Mouse (Mus musculus) kidney, adult 2 months (tissue): ENCODE data around the gene Kat2b. TPM values are rescaled to one million over a fixed set of nuclear protein-coding genes. Genes with fewer than 3 reads are reported as not detected.

ENCODE experiments used
- DNase-seq: peaks from one replicate; pipeline ENCODE4 v3.0.0; 2021
- H3K27ac ChIP-seq: fragments of 200-500 bp; 2 replicates; pipeline ENCODE4 v1.5.1; 2012; ENCODE audit warnings: low read depth, low read length, control low read depth, inconsistent platforms; ENCODE audit not compliant: insufficient read depth
- H3K27me3 ChIP-seq: fragments of 200-500 bp; replicated peaks from 2 replicates; pipeline ENCODE4 v1.6.1; 2012; ENCODE audit warnings: mild to moderate bottlenecking, moderate library complexity, low read length, inconsistent platforms; ENCODE audit not compliant: control insufficient read depth, insufficient read depth
- H3K36me3 ChIP-seq: fragments of 200-500 bp; 2 replicates; pipeline ENCODE4 v1.6.1; 2012; ENCODE audit warnings: mild to moderate bottlenecking, moderate library complexity, low read length, inconsistent platforms; ENCODE audit not compliant: control insufficient read depth, insufficient read depth
- H3K4me1 ChIP-seq: fragments of 200-500 bp; 2 replicates; pipeline ENCODE4 v1.6.1; 2011; ENCODE audit warnings: low read length; ENCODE audit not compliant: control insufficient read depth, insufficient read depth
- H3K4me3 ChIP-seq: fragments of 200-500 bp; 2 replicates; pipeline ENCODE4 v1.5.1; 2011; ENCODE audit warnings: mild to moderate bottlenecking, low read depth, low read length, control low read depth; ENCODE audit not compliant: insufficient read depth
- CTCF ChIP-seq: fragments of 200-500 bp; conservative IDR thresholded peaks from 2 replicates; pipeline ENCODE4 v1.5.1; 2011; ENCODE audit warnings: low read depth, mild to moderate bottlenecking, control low read depth, low read length, moderate library complexity, mixed read lengths; ENCODE audit not compliant: insufficient read depth, insufficient read length
- POLR2A ChIP-seq: fragments of 200-500 bp; IDR thresholded peaks from one replicate; pipeline ENCODE4 v1.6.1; 2011; ENCODE audit warnings: low read depth, low read length, control low read depth
- WGBS: fragments of 180-500 bp; shearing (Covaris S2); methylation state at CpG from one replicate; pipeline ENCODE4 v1.1.7; 2018; 5-methylcytosine and 5-hydroxymethylcytosine counted together
- polyA plus RNA-seq: library from polyadenylated mRNA; depleted of rRNA; stranded (reverse); fragments of >200 nt; gene quantifications from 2 replicates; pipeline ENCODE4 v1.2.3, GENCODE M21; 2012

Kat2b gene
- polyA plus RNA-seq, 1 experiment = 15.5 TPM

DNA sequence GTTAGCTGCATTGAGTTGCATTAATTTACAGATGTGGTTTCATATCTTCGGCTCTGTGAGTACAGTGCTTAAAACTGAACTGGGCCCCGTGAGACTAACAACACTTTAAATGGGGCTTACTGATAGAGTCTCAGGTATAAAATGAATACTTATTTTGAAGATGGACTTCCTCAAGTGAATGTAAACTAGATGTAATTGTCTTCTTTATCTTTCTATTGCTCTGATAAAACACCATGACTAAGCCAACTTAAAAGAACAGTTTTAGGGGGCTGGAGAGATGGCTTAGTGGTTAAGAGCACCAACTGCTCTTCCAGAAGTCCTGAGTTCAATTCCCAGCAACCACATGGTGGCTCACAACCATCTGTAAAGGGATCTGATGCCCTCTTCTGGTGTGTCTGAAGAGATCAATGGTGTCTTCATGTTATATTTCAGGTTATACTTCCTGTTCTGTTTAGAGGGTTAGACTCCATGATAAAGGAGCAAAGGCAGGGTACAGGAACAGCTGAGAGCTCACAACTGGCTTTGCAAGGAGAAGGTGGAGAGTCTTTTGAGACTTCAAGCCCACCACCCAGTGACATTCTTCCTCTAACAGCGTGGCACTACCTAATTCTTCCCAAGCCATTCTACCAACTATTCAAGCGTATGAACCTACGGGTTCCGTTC is 50.8 kb downstream of the Kat2b start:
- H3K36me3 ChIP-seq = no peaks in the 10 kb centered on the region
- H3K4me1 ChIP-seq = no peaks in the 10 kb centered on the region
- no peak for DNase-seq
- no peak for TF ChIP-seq CTCF
- no peak for TF ChIP-seq POLR2A
- H3K27ac ChIP-seq = no peak overlapping the region
- no peak overlapping the region for H3K4me3 ChIP-seq
- no peaks in the 10 kb centered on the region for H3K27me3 ChIP-seq
- 98% methylated on average over 6 of the region's 6 CpGs for WGBS

DNA sequence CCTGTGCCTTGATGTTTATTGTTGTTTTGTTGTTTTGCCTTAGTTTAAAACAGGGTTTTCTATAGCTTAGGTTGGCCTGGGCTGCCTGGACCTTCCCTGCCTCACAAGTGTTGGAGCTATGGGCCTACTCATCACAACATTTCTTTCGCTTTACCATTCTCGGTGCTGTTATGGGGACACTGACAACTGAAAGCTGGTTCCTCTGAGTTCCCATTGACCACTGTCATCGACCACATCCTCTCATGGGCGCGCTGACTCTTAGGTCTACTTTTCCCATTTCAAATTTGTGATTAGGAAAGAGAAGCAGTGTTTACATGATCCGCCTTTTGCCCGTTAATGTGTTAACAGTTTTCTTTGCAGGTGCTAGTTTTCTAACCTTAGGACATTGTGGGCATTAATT is 51.7 kb downstream of the Kat2b start:
- WGBS = 95% methylated on average over 7 of the region's 7 CpGs
- TF ChIP-seq POLR2A = no peak
- Histone ChIP-seq H3K4me1 (no peaks in the 10 kb centered on the region), H3K27me3 (no peaks in the 10 kb centered on the region), H3K4me3 (no peak overlapping the region), H3K36me3 (no peaks in the 10 kb centered on the region), H3K27ac (no peak overlapping the region)
- no peak for DNase-seq

DNA sequence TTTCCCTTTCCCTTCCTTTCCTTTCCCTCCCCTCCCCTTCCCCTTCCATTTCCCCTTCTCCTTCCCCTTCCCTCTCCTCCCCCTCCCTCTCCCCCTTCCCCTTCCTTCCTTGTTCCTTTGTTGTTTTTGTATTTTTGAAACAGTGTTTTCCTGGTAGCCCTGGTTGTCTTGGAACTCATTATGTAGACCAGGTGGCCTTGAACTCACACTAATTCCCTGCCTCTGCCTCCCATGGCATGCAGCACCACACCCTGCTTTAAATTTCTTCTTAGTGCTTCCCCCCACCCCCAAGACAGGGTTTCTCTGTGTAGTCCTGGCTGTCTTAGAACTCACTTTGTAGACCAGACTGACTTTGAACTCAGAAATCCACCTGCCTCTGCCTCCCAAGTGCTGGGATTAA is 52.7 kb downstream of the Kat2b start:
- H3K36me3 ChIP-seq = no peaks in the 10 kb centered on the region
- no peak for DNase-seq
- H3K27ac ChIP-seq = no peak overlapping the region
- H3K4me3 ChIP-seq = no peak overlapping the region
- TF ChIP-seq POLR2A (no peak), CTCF (no peak)
- no peaks in the 10 kb centered on the region for H3K27me3 ChIP-seq
- no peaks in the 10 kb centered on the region for H3K4me1 ChIP-seq

DNA sequence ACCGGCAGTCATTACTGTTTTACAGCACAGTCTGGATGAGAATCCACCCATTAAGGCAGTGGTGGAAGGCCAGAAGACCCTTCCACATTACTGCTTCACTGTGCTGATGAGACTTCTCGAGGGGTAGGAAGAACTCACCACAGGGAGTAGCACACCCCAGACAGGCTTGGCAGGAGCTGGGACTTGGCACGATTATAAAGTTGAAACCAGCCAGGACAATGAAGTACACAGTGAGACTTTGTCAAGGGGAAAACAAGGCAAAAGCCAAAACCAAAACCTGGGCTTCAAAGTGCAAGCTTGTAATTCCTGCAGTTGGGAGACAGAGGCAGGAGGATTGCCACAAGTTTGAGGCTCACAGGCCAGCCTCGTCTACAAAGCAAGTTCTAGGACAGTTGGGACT is 54.0 kb downstream of the Kat2b start:
- Histone ChIP-seq H3K4me3 (no peak overlapping the region), H3K4me1 (no peaks in the 10 kb centered on the region), H3K36me3 (no peaks in the 10 kb centered on the region; the same call in 1 of the 2 replicates), H3K27me3 (no peaks in the 10 kb centered on the region), H3K27ac (no peak overlapping the region)
- no peak for DNase-seq
- 76% methylated on average over 4 of the region's 4 CpGs for WGBS
- TF ChIP-seq CTCF = no peak
- TF ChIP-seq POLR2A = no peak

DNA sequence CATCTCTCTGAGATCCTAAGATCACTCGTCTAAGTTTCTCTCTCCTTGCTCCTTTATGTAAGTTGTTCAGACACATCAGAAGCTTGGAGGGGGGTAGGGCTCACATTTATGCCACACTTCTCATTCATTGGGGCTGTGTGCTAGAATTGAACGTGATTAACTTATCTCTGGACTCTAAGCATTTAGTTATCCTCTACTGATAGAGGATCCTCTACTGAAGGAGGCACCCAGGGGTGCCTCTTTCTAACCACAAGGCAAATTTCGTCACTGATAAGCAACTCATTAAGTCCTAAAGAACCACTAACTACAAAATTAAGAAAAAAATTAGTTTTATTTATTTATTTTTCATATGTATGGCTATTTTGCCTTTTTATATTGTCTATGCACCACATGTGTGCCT is 55.5 kb downstream of the Kat2b start:
- Histone ChIP-seq H3K4me1 (no peaks in the 10 kb centered on the region), H3K36me3 (no peaks in the 10 kb centered on the region; the same call in 1 of the 2 replicates), H3K4me3 (no peak overlapping the region), H3K27ac (no peak overlapping the region), H3K27me3 (no peaks in the 10 kb centered on the region)
- 92% methylated on average over 3 of the region's 3 CpGs for WGBS
- no peak for TF ChIP-seq POLR2A
- no peak for TF ChIP-seq CTCF
- no peak for DNase-seq

GRCm38 (mm10) chr17:53623762-53624161 is 57.1 kb downstream of the Kat2b start:
- Histone ChIP-seq H3K27ac (no peak overlapping the region), H3K4me3 (no peak overlapping the region), H3K36me3 (no peaks in the 10 kb centered on the region; the same call in 1 of the 2 replicates), H3K4me1 (no peaks in the 10 kb centered on the region; the same call in 1 of the 2 replicates), H3K27me3 (no peaks in the 10 kb centered on the region)
- no peak for DNase-seq
- WGBS = 78% methylated on average over 9 of the region's 9 CpGs
- TF ChIP-seq POLR2A = no peak
- TF ChIP-seq CTCF = no peak

GRCm38 (mm10) chr17:53626160-53626559 is 59.5 kb downstream of the Kat2b start:
- H3K36me3 ChIP-seq = no peaks in the 10 kb centered on the region; the same call in 1 of the 2 replicates
- no peaks in the 10 kb centered on the region for H3K27me3 ChIP-seq
- WGBS = 95% methylated on average over 3 of the region's 3 CpGs
- no peak overlapping the region for H3K4me3 ChIP-seq
- no peaks in the 10 kb centered on the region; the same call in 1 of the 2 replicates for H3K4me1 ChIP-seq
- DNase-seq = no peak
- no peak overlapping the region for H3K27ac ChIP-seq
- TF ChIP-seq POLR2A (no peak), CTCF (no peak)
